Mouse (Mus musculus): ENCODE data around the gene Snx29. TPM values are rescaled to one million over a fixed set of nuclear protein-coding genes. Genes with fewer than 3 reads are reported as not detected.
"Not testable (repeated sequence)": the region's sequence is repeated elsewhere in the genome, so short reads cannot be mapped to it uniquely, and the experiment has no call there.

Gene Snx29
- total and polyA plus RNA-seq, 2 experiments from 2014 or later = 8.2 to 18.7 TPM

GRCm38 (mm10) chr16:11505492-11506176 is 182.9 kb downstream of the Snx29 start:
- ATAC-seq = peak; percentile 47; the same call in 1 of the 2 replicates
- no peak overlapping the region for H3K4me2 ChIP-seq (ENCODE audit: low read depth, low read length)
- H3K9me3 ChIP-seq (ENCODE audit: low read length) = no peaks in the 10 kb centered on the region
- no peak overlapping the region for H3K4me3 ChIP-seq (ENCODE audit: low read length)
- H3K27ac ChIP-seq = no peak overlapping the region
- DNase-seq (ENCODE audit: low spot score) = peak; percentile 51
- H3K27me3 ChIP-seq (ENCODE audit: insufficient read depth, low read length) = no peaks in the 10 kb centered on the region
- no peaks in the 10 kb centered on the region for H3K36me3 ChIP-seq (ENCODE audit: insufficient read depth, low read length)
- peaks cover 12% of the 10 kb centered on the region; the same call in 1 of the 2 replicates for H3K4me1 ChIP-seq (ENCODE audit: insufficient read depth, low read length)
- WGBS = 56% methylated on average over 5 of the region's 5 CpGs
- TF ChIP-seq CTCF (IDR thresholded peaks at IDR 0.05; ENCODE audit: low read depth) = no peak
- no peak overlapping the region for H3K9ac ChIP-seq (replicated peaks; ENCODE audit: low read length)

GRCm38 (mm10) chr16:11507188-11507731 is 184.6 kb downstream of the Snx29 start:
- no peak for TF ChIP-seq CTCF (IDR thresholded peaks at IDR 0.05; ENCODE audit: low read depth)
- no peak overlapping the region for H3K27ac ChIP-seq
- ATAC-seq = no peak
- 64% methylated on average over 9 of the region's 9 CpGs for WGBS
- no peaks in the 10 kb centered on the region for H3K36me3 ChIP-seq (ENCODE audit: insufficient read depth, low read length)
- peaks cover 12% of the 10 kb centered on the region; the same call in 1 of the 2 replicates for H3K4me1 ChIP-seq (ENCODE audit: insufficient read depth, low read length)
- H3K9ac ChIP-seq (replicated peaks; ENCODE audit: low read length) = no peak overlapping the region
- no peak for DNase-seq (ENCODE audit: low spot score)
- no peak overlapping the region for H3K4me3 ChIP-seq (ENCODE audit: low read length)
- H3K9me3 ChIP-seq (ENCODE audit: low read length) = no peaks in the 10 kb centered on the region
- H3K27me3 ChIP-seq (ENCODE audit: insufficient read depth, low read length) = no peaks in the 10 kb centered on the region
- H3K4me2 ChIP-seq (ENCODE audit: low read depth, low read length) = no peak overlapping the region

DNA sequence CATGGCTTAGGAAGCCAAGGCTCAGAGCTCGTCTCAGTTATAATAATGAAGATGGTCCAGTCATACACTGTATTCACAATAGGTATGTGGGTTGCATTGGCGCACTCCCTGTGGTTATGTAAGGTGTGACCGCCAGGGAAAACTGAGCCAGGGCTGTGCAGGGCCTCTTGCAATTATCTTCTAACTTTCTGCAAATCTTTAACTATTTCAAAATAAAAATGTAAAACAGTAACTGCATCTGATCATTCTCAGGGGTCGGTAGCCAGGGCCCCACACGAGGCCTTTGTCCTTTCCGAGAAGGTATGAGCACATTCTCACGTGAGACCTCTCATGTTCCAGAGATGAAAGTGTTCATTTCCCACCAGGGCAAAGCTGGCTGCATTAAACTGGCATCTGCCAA is 185.6 kb downstream of the Snx29 start:
- Histone ChIP-seq H3K9me3 (ENCODE audit: low read length) (no peaks in the 10 kb centered on the region), H3K27ac (no peak overlapping the region), H3K27me3 (ENCODE audit: insufficient read depth, low read length) (no peaks in the 10 kb centered on the region), H3K4me1 (ENCODE audit: insufficient read depth, low read length) (peaks cover 12% of the 10 kb centered on the region; the same call in 1 of the 2 replicates), H3K4me3 (ENCODE audit: low read length) (no peak overlapping the region), H3K36me3 (ENCODE audit: insufficient read depth, low read length) (no peaks in the 10 kb centered on the region), H3K4me2 (ENCODE audit: low read depth, low read length) (no peak overlapping the region), H3K9ac (replicated peaks; ENCODE audit: low read length) (no peak overlapping the region)
- DNase-seq (ENCODE audit: low spot score) (no peak), ATAC-seq (no peak)
- TF ChIP-seq CTCF (IDR thresholded peaks at IDR 0.05; ENCODE audit: low read depth) = no peak
- 93% methylated on average over 7 of the region's 7 CpGs for WGBS

- Histone ChIP-seq H3K4me3 (ENCODE audit: low read length) (no peak overlapping the region), H3K4me1 (ENCODE audit: insufficient read depth, low read length) (peaks cover 8% of the 10 kb centered on the region; the same call in 1 of the 2 replicates), H3K27ac (no peak overlapping the region; the same call in 1 of the 2 replicates), H3K36me3 (ENCODE audit: insufficient read depth, low read length) (no peaks in the 10 kb centered on the region), H3K9ac (replicated peaks; ENCODE audit: low read length) (no peak overlapping the region), H3K4me2 (ENCODE audit: low read depth, low read length) (no peak overlapping the region), H3K27me3 (ENCODE audit: insufficient read depth, low read length) (no peaks in the 10 kb centered on the region), H3K9me3 (ENCODE audit: low read length) (no peaks in the 10 kb centered on the region)
- TF ChIP-seq CTCF (IDR thresholded peaks at IDR 0.05; ENCODE audit: low read depth) = no peak
- ATAC-seq (no peak), DNase-seq (ENCODE audit: low spot score) (no peak)
- WGBS = 93% methylated on average over 2 of the region's 2 CpGs
Observed at GRCm38 (mm10) chr16:11510416-11510815, 187.7 kb downstream of the Snx29 start.

DNA sequence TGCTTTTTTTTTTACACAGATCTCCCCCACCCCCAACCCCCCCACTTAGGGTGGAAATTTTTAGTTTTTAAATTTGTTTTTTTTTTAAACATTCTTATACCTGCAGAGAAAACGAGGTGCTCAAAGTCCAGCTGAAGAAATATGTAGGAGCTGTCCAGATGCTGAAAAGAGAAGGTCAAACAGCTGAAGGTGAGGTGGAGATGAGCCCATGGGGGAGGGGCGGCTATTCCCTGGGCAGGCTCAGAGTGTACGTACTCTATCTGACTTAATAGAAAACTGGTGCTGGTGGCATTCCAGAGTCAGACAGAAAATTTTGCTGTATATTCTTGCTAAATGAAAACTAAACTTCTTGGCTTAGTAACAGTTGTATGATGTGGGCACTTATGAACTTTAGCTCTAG is 188.1 kb downstream of the Snx29 start:
- Histone ChIP-seq H3K9ac (replicated peaks; ENCODE audit: low read length) (no peak overlapping the region), H3K27me3 (ENCODE audit: insufficient read depth, low read length) (no peaks in the 10 kb centered on the region), H3K4me3 (ENCODE audit: low read length) (no peak overlapping the region), H3K9me3 (ENCODE audit: low read length) (no peaks in the 10 kb centered on the region), H3K27ac (no peak overlapping the region), H3K36me3 (ENCODE audit: insufficient read depth, low read length) (no peaks in the 10 kb centered on the region), H3K4me1 (ENCODE audit: insufficient read depth, low read length) (peaks cover 4% of the 10 kb centered on the region; the same call in 1 of the 2 replicates), H3K4me2 (ENCODE audit: low read depth, low read length) (no peak overlapping the region)
- DNase-seq (ENCODE audit: low spot score) (no peak), ATAC-seq (no peak)
- TF ChIP-seq CTCF (IDR thresholded peaks at IDR 0.05; ENCODE audit: low read depth) = no peak
- 75% methylated on average over 3 of the region's 3 CpGs for WGBS

- H3K27me3 ChIP-seq (ENCODE audit: insufficient read depth, low read length); H3K4me3 ChIP-seq (ENCODE audit: low read length); H3K36me3 ChIP-seq (ENCODE audit: insufficient read depth, low read length); H3K4me1 ChIP-seq (ENCODE audit: insufficient read depth, low read length); H3K9me3 ChIP-seq (ENCODE audit: low read length); DNase-seq (ENCODE audit: low spot score); H3K9ac ChIP-seq (replicated peaks; ENCODE audit: low read length); H3K4me2 ChIP-seq (ENCODE audit: low read depth, low read length); ATAC-seq; H3K27ac ChIP-seq: not testable (repeated sequence)
- WGBS = 92% methylated on average over 7 of the region's 7 CpGs
Observed at GRCm38 (mm10) chr16:11511696-11512095, 189.0 kb downstream of the Snx29 start.

DNA sequence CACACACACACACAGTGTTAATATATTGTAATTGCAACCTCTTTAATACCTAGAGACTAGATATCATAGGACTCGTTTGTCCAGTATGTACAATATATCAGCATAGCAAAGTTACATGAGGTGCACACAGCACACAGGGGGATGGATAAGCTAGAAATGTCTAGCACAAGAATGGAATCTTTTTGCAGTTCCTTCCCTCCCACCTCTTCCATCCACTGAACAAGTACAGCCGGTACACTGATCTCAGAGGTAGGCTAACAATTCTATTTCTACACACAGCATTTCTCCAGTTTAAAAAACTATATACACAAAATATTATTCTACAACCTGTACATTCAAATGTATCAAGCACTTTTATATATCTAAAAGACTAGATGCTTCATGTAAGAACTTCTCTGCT is 194.0 kb downstream of the Snx29 start:
- DNase-seq (ENCODE audit: low spot score) (no peak), ATAC-seq (no peak)
- H3K27ac ChIP-seq = no peak overlapping the region
- no peaks in the 10 kb centered on the region for H3K27me3 ChIP-seq (ENCODE audit: insufficient read depth, low read length)
- no peak overlapping the region for H3K9ac ChIP-seq (replicated peaks; ENCODE audit: low read length)
- H3K36me3 ChIP-seq (ENCODE audit: insufficient read depth, low read length) = no peaks in the 10 kb centered on the region
- 96% methylated on average over 2 of the region's 2 CpGs for WGBS
- no peak for TF ChIP-seq CTCF (IDR thresholded peaks at IDR 0.05; ENCODE audit: low read depth)
- no peak overlapping the region for H3K4me3 ChIP-seq (ENCODE audit: low read length)
- no peak overlapping the region for H3K4me2 ChIP-seq (ENCODE audit: low read depth, low read length)
- H3K4me1 ChIP-seq (ENCODE audit: insufficient read depth, low read length) = no peaks in the 10 kb centered on the region
- H3K9me3 ChIP-seq (ENCODE audit: low read length) = no peaks in the 10 kb centered on the region
